Comparison of ENCODE assay signal across 7 mouse cellular contexts in the genomic region with DNA sequence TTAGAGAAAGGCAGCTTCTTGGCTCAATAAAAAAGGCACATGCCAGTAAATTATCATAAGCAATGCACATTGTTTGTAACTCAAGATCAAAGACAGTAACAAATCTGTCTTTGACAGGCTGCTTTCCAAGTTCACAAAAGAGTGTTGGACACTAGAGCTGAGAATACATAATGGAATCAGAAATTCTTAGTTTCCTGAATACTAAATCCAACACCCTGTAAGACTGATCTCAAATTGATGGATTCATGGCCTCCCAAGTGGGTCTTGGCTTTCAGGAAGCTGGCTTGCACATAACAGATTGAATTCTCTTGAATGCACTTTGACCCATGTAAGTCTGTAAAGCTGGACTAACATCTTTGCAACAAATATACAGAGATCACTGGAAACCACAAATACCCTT.
"Had no signal": no experiment of that assay in that cellular context is flagged by ENCODE, and none has a peak within 500 bp of the region (broad histone marks: within the 10 kb centered on the region; RNA-seq: fewer than 3 reads in every experiment).

No protein-coding gene starts in this region.

- H3K4me3 ChIP-seq: limb, embryonic 15.5 days; liver, embryonic 12.5 days; midbrain, embryonic 13.5 days had no signal

- DNase-seq: kidney, adult 11 months; right cerebral cortex, postnatal 14 days; thymus, postnatal 4 days had no signal

- ATAC-seq: liver, embryonic 12.5 days; lung, postnatal 0 days; midbrain, embryonic 13.5 days had no signal

- H3K9ac ChIP-seq: limb, embryonic 15.5 days; liver, embryonic 12.5 days; midbrain, embryonic 13.5 days had no signal

- H3K9me3 ChIP-seq: limb, embryonic 15.5 days; liver, embryonic 12.5 days; midbrain, embryonic 13.5 days had no signal

- H3K27me3 ChIP-seq: limb, embryonic 15.5 days; liver, embryonic 12.5 days; midbrain, embryonic 13.5 days had no signal

- H3K36me3 ChIP-seq: limb, embryonic 15.5 days; liver, embryonic 12.5 days; midbrain, embryonic 13.5 days had no signal

- H3K4me2 ChIP-seq: limb, embryonic 15.5 days; liver, embryonic 12.5 days; midbrain, embryonic 13.5 days had no signal

- H3K4me1 ChIP-seq: liver, embryonic 12.5 days; midbrain, embryonic 13.5 days had no signal

- H3K27ac ChIP-seq: limb, embryonic 15.5 days; liver, embryonic 12.5 days; midbrain, embryonic 13.5 days had no signal
